Mouse (Mus musculus): ENCODE data around the gene Olfr679. TPM values are rescaled to one million over a fixed set of nuclear protein-coding genes. Genes with fewer than 3 reads are reported as not detected.

The Olfr679 gene
- polyA plus RNA-seq, 1 experiment from 2014 or later, result not detected

Other genes with a start within 250 kb of the Olfr679 start
- not detected in 2 replicates for gene Usp17lb, start 238.6 kb upstream of the Olfr679 start, polyA plus RNA-seq (2014; fragmentation: Nextera tagmentation; extraction: Ambion mirVana)
- gene Usp17la, start 224.2 kb upstream of the Olfr679 start, polyA plus RNA-seq (2014; fragmentation: Nextera tagmentation; extraction: Ambion mirVana), result not detected in 2 replicates
- not detected in 2 replicates for gene Olfr665, start 203.2 kb upstream of the Olfr679 start, polyA plus RNA-seq (2014; fragmentation: Nextera tagmentation; extraction: Ambion mirVana)
- gene Olfr666, start 185.3 kb upstream of the Olfr679 start, polyA plus RNA-seq (2014; fragmentation: Nextera tagmentation; extraction: Ambion mirVana), result not detected in 2 replicates
- not detected in 2 replicates for gene Olfr667, start 159.7 kb upstream of the Olfr679 start, polyA plus RNA-seq (2014; fragmentation: Nextera tagmentation; extraction: Ambion mirVana)
- gene Olfr668, start 153.1 kb upstream of the Olfr679 start, polyA plus RNA-seq (2014; fragmentation: Nextera tagmentation; extraction: Ambion mirVana), result not detected in 2 replicates
- not detected in 2 replicates for gene Olfr669, start 147.0 kb upstream of the Olfr679 start, polyA plus RNA-seq (2014; fragmentation: Nextera tagmentation; extraction: Ambion mirVana)
- not detected in 2 replicates for gene Olfr670, start 118.6 kb upstream of the Olfr679 start, polyA plus RNA-seq (2014; fragmentation: Nextera tagmentation; extraction: Ambion mirVana)
- not detected in 2 replicates for gene Olfr671, start 102.1 kb upstream of the Olfr679 start, polyA plus RNA-seq (2014; fragmentation: Nextera tagmentation; extraction: Ambion mirVana)
- not detected in 2 replicates for gene Olfr672, start 79.2 kb upstream of the Olfr679 start, polyA plus RNA-seq (2014; fragmentation: Nextera tagmentation; extraction: Ambion mirVana)
- not detected in 2 replicates for gene Olfr675, start 52.7 kb upstream of the Olfr679 start, polyA plus RNA-seq (2014; fragmentation: Nextera tagmentation; extraction: Ambion mirVana)
- gene Olfr676, start 48.5 kb upstream of the Olfr679 start, polyA plus RNA-seq (2014; fragmentation: Nextera tagmentation; extraction: Ambion mirVana), result not detected in 2 replicates
- gene Olfr677, start 29.8 kb upstream of the Olfr679 start, polyA plus RNA-seq (2014; fragmentation: Nextera tagmentation; extraction: Ambion mirVana), result not detected in 2 replicates
- gene Olfr678, start 16.7 kb upstream of the Olfr679 start, polyA plus RNA-seq (2014; fragmentation: Nextera tagmentation; extraction: Ambion mirVana), result not detected in 2 replicates
- gene Olfr680-ps1, start 11.6 kb downstream of the Olfr679 start, polyA plus RNA-seq (2014; fragmentation: Nextera tagmentation; extraction: Ambion mirVana), result not detected in 2 replicates
- not detected in 2 replicates for gene Olfr681, start 35.6 kb downstream of the Olfr679 start, polyA plus RNA-seq (2014; fragmentation: Nextera tagmentation; extraction: Ambion mirVana)
- gene Olfr683, start 65.8 kb downstream of the Olfr679 start, polyA plus RNA-seq (2014; fragmentation: Nextera tagmentation; extraction: Ambion mirVana), result not detected in 2 replicates
- gene Olfr684, start 82.4 kb downstream of the Olfr679 start, polyA plus RNA-seq (2014; fragmentation: Nextera tagmentation; extraction: Ambion mirVana), result not detected in 2 replicates
- not detected in 2 replicates for gene Olfr685, start 104.8 kb downstream of the Olfr679 start, polyA plus RNA-seq (2014; fragmentation: Nextera tagmentation; extraction: Ambion mirVana)
- not detected in 2 replicates for gene Olfr686, start 126.3 kb downstream of the Olfr679 start, polyA plus RNA-seq (2014; fragmentation: Nextera tagmentation; extraction: Ambion mirVana)
- not detected in 2 replicates for gene Olfr688, start 206.9 kb downstream of the Olfr679 start, polyA plus RNA-seq (2014; fragmentation: Nextera tagmentation; extraction: Ambion mirVana)
- gene Olfr689, start 230.0 kb downstream of the Olfr679 start, polyA plus RNA-seq (2014; fragmentation: Nextera tagmentation; extraction: Ambion mirVana), result not detected in 2 replicates

Measured in heart, embryonic 14.5 days (tissue).